Mouse (Mus musculus): ENCODE results near the gene Zswim5.

DNA sequence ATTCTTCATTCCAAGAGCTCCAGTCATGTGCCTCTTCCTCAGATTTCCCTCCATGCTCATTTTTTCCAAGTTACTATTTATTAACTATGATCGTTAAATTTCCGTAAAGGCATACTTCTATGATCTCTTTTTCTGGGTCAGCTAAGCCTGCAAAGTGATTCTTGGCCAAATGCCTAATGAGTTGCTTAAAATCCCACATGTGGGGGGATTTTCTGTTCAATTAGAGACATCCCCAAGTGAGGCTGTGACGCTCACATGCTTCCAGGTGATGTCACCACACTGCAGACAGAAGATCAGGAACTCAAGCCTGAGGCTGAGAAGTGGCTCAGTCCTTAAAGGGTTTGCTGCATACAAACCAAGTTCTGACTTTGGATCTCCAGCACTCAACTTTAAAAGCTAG lies 27.3 kb upstream of the Zswim5 start:
- TF ChIP-seq CTCF (IDR thresholded peaks at IDR 0.05; ENCODE audit: borderline replicate concordance, insufficient read depth, low read depth, low read length), result no peak
- TF ChIP-seq POLR2A (IDR thresholded peaks at IDR 0.05; ENCODE audit: borderline replicate concordance, insufficient read depth, low read length), result no peak
